Comparison of ENCODE assay signal across 21 mouse cellular contexts in the genomic region with DNA sequence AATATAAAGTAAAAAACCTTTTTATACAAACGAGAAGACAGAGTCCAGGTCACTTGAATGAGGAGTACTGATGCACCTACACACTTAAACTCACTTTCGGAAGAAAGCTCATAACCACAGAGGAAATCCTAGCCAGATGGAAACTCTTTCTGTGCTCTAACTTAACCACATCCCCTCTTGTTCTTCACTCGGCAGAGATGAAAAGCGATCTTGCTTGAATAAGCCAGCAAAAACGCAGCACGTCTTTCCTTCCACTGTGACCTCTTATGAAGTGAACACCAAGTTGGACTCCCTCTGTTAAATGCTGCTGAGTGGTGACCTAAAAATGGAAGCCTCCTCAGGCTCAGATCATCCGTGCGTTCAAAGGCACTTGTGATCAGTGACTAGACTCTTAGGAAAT.
DNase-seq lines count a peak whose midpoint lies in the region; ATAC-seq lines count a peak whose summit lies in the region.
"Had no signal": no experiment of that assay in that cellular context is flagged by ENCODE, and none has a peak within 500 bp of the region (broad histone marks: within the 10 kb centered on the region; RNA-seq: fewer than 3 reads in every experiment).

No protein-coding gene starts in this region.

- peak; percentile 39 for DNase-seq in midbrain, embryonic 11.5 days (ENCODE audit: low spot score, missing footprints)
- DNase-seq in brain, adult 2 months (ENCODE audit: low read depth, low spot score): peak; percentile 6
- peak; percentile 86 for DNase-seq in naive thymus-derived CD4-positive, alpha-beta T cell, adult 2 months (ENCODE audit: low read depth)
- DNase-seq in thymus, postnatal 36 days: peak; percentile 29 to 41
- no peak for DNase-seq in layer of hippocampus, postnatal 10 days (ENCODE audit: low spot score in 2 of 2)
- no peak for DNase-seq in gastrocnemius, postnatal 36 days
- no peak for DNase-seq in cerebellum, postnatal 4 days (ENCODE audit: low spot score in 2 of 2)
- DNase-seq: cerebellum, adult 11-12 months; embryo, embryonic 11 days; heart, adult 11 months; kidney, adult 11 months; kidney, postnatal 14 days; liver, embryonic 13.5 days; right cerebral cortex, postnatal 25 days had no signal

- no peaks in the 10 kb centered on the region for H3K36me3 ChIP-seq in midbrain, embryonic 11.5 days (ENCODE audit: control insufficient read depth, insufficient read depth, low read length)
- no peaks in the 10 kb centered on the region for H3K36me3 ChIP-seq in midbrain, embryonic 16.5 days (ENCODE audit: control insufficient read depth, insufficient read depth, low read length)
- H3K36me3 ChIP-seq: heart, embryonic 15.5 days; liver, embryonic 13.5 days; midbrain, embryonic 10.5 days had no signal

- no peaks in the 10 kb centered on the region for H3K27me3 ChIP-seq in midbrain, embryonic 11.5 days (ENCODE audit: control insufficient read depth, insufficient read depth, low read length)
- no peaks in the 10 kb centered on the region for H3K27me3 ChIP-seq in midbrain, embryonic 16.5 days (ENCODE audit: control insufficient read depth, insufficient read depth, low read depth, low read length)
- H3K27me3 ChIP-seq: heart, embryonic 15.5 days; liver, embryonic 13.5 days had no signal

- ATAC-seq in midbrain, embryonic 11.5 days (ENCODE audit: low FRiP score): no peak
- no peak for ATAC-seq in midbrain, embryonic 16.5 days
- ATAC-seq: forebrain, embryonic 14.5 days; lung, postnatal 0 days had no signal

- no peaks in the 10 kb centered on the region for H3K9me3 ChIP-seq in midbrain, embryonic 11.5 days (ENCODE audit: control insufficient read depth, low read length)
- no peaks in the 10 kb centered on the region for H3K9me3 ChIP-seq in midbrain, embryonic 16.5 days (replicated peaks; ENCODE audit: control insufficient read depth, low read length, poor library complexity, severe bottlenecking)
- H3K9me3 ChIP-seq: heart, embryonic 15.5 days; liver, embryonic 13.5 days; midbrain, embryonic 10.5 days had no signal

- H3K4me1 ChIP-seq in midbrain, embryonic 11.5 days (ENCODE audit: control insufficient read depth, insufficient read depth, low read length): no peaks in the 10 kb centered on the region
- H3K4me1 ChIP-seq in midbrain, embryonic 16.5 days (ENCODE audit: control insufficient read depth, insufficient read depth, low read length): no peaks in the 10 kb centered on the region
- H3K4me1 ChIP-seq: heart, embryonic 15.5 days; liver, embryonic 13.5 days had no signal

- no peak overlapping the region for H3K9ac ChIP-seq in midbrain, embryonic 11.5 days (ENCODE audit: low read length)
- no peak overlapping the region for H3K9ac ChIP-seq in midbrain, embryonic 16.5 days (ENCODE audit: low read depth, low read length)
- H3K9ac ChIP-seq: heart, embryonic 15.5 days; hindbrain, embryonic 14.5 days; liver, embryonic 13.5 days had no signal

- H3K27ac ChIP-seq in midbrain, embryonic 11.5 days (ENCODE audit: low read depth, low read length): no peak overlapping the region
- no peak overlapping the region for H3K27ac ChIP-seq in midbrain, embryonic 16.5 days (ENCODE audit: low read length)
- H3K27ac ChIP-seq: heart, embryonic 15.5 days; hindbrain, embryonic 14.5 days; liver, embryonic 13.5 days; midbrain, embryonic 10.5 days had no signal

- H3K4me2 ChIP-seq in midbrain, embryonic 11.5 days: no peak overlapping the region
- no peak overlapping the region for H3K4me2 ChIP-seq in midbrain, embryonic 16.5 days (ENCODE audit: low read length)
- H3K4me2 ChIP-seq: heart, embryonic 15.5 days; hindbrain, embryonic 14.5 days; liver, embryonic 13.5 days had no signal

- intact Hi-C loops in gastrocnemius, postnatal 36 days (cut with DNase I): no loop called here

- H3K4me3 ChIP-seq in midbrain, embryonic 11.5 days (ENCODE audit: low read depth, low read length): no peak overlapping the region
- no peak overlapping the region for H3K4me3 ChIP-seq in midbrain, embryonic 16.5 days (ENCODE audit: low read depth, low read length)
- H3K4me3 ChIP-seq: heart, embryonic 15.5 days; liver, embryonic 13.5 days; midbrain, embryonic 10.5 days; myocyte had no signal

- 89% methylated on average over 8 of the region's 8 CpGs for WGBS in midbrain, embryonic 11.5 days
- WGBS in midbrain, embryonic 16.5 days: 78% methylated on average over 8 of the region's 8 CpGs

Comparison
In these comparisons a context has a peak if more than half of its experiments do, and no peak if none do; other contexts are left out.
1. DNase-seq: peak in midbrain, embryonic 11.5 days (single experiment), brain, adult 2 months (single experiment), naive thymus-derived CD4-positive, alpha-beta T cell, adult 2 months (single experiment) and thymus, postnatal 36 days (2 of 2); none in layer of hippocampus, postnatal 10 days (0 of 2), gastrocnemius, postnatal 36 days (0 of 2) and cerebellum, postnatal 4 days (0 of 2).